Mouse (Mus musculus): Measurements from ENCODE around the gene Helb. TPM values are rescaled to one million over a fixed set of nuclear protein-coding genes. Genes with fewer than 3 reads are reported as not detected.

Helb gene
- 7.7 and 7.9 TPM in 2 replicates for polyA plus RNA-seq (2015; fragmentation: Nextera tagmentation; extraction: Ambion mirVana)

DNA sequence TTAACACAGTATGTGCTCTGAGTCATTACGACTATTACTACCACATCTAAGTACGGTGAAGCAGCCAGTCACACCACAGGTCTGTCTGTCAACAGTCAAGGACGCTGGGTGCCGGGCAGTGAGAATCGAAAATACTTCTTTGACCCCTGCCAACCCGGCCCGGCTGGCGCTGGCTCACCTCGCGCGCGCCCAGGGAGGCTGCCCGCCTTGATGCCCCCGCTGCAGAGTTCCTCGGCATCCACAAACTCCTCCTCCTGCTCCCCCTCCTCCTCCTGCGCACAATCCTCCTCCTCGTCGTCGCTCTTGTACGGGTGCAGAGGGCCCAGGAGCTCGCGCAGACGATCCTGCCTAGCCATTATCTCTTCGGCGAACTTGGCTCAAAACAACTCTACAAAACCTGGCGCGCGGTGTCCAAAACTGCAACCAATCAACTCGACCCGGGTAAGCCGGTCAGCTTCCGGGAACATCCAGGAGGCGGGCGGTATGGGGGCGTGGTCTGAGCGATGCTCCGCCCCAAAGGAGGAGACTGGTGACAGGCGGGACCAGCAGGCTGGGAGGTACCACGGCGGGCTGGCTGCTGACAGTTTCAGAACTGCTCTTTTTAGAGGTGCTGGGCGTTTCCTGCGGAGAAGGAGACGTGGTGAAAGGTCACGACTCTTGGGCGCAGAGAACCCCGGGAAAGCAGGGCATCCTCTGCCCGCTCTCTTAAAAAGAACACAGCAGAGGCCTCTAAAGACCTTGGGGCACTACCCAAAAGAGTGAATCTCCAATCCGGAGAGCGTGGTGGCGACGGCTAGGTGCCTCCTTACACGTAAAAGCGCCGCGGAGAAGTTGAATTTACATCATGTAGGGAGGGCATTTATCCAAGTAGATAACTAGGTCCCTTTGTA, at the start of gene Helb:
Gene Helb (minus strand): TSS at position 481 of the 890 bp plus-strand sequence.
- Histone ChIP-seq H3K27me3 (no peaks in the 10 kb centered on the region), H3K4me3 (peak within 1 kb of the TSS; percentile 61), H3K27ac (peak within 1 kb of the TSS; percentile 77), H3K4me1 (peaks cover 3% of the 10 kb centered on the region), H3K36me3 (peaks cover 3% of the 10 kb centered on the region; the same call in 1 of the 2 replicates), H3K4me2 (peak within 1 kb of the TSS; percentile 73), H3K9me3 (no peaks in the 10 kb centered on the region), H3K9ac (peak within 1 kb of the TSS; percentile 58)
- ATAC-seq (ENCODE audit: insufficient number of reproducible peaks, low FRiP score, low TSS enrichment, low read depth), result peak; percentile 97
- under 1% methylated on average over 55 of the region's 55 CpGs for WGBS

DNA sequence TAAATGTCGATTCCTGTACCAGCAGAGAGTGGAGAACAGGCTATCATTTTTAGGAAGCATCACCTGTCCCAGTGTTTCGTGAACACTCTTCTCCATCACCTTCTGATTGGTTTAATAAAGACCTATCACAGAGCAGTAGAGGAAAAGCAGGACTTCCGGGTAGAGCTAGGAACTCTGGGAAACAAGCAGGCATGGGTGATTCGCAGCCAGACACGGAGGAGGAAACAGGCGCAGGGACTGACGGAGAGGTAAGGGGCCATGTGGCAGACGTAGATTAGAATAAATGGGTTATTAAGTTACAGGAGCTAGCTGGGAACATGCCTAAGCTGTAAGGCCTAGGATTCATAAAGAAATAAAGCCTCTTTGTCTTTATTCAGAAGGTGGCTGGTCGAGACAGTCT, 47.7 kb upstream of the Helb start:
- no peak overlapping the region for H3K9ac ChIP-seq
- H3K4me2 ChIP-seq, result no peak overlapping the region
- H3K27ac ChIP-seq, result no peak overlapping the region
- ATAC-seq (ENCODE audit: insufficient number of reproducible peaks, low FRiP score, low TSS enrichment, low read depth), result no peak
- no peaks in the 10 kb centered on the region for H3K4me1 ChIP-seq
- no peaks in the 10 kb centered on the region for H3K27me3 ChIP-seq
- no peak overlapping the region for H3K4me3 ChIP-seq
- 61% methylated on average over 9 of the region's 9 CpGs for WGBS
- no peaks in the 10 kb centered on the region for H3K9me3 ChIP-seq
- H3K36me3 ChIP-seq, result no peaks in the 10 kb centered on the region

DNA sequence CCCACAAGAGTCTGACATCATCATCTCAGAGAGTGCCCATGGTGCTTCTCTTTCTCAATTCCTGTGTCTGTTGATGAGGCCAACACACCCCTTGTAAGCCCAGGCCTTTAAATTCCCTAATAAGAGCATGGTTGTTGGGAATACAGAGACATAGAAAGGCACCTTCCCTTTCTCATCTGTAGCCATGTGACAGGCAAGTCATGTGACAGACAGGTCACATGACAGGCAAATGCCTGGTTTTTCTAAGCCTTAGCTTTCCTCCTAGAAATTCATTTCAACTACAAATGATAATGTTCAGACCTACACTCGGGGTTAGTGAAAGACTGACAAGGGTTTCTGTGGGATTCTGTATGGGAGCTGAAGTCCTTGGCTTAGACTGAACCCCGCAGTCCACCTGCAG, 41.1 kb upstream of the Helb start:
- WGBS, result 88% methylated on average over 2 of the region's 2 CpGs
- no peaks in the 10 kb centered on the region for H3K36me3 ChIP-seq
- H3K9me3 ChIP-seq, result no peaks in the 10 kb centered on the region
- H3K9ac ChIP-seq, result no peak overlapping the region
- no peak for ATAC-seq (ENCODE audit: insufficient number of reproducible peaks, low FRiP score, low TSS enrichment, low read depth)
- H3K27me3 ChIP-seq, result no peaks in the 10 kb centered on the region
- H3K4me1 ChIP-seq, result no peaks in the 10 kb centered on the region
- no peak overlapping the region for H3K4me3 ChIP-seq
- H3K4me2 ChIP-seq, result no peak overlapping the region
- no peak overlapping the region for H3K27ac ChIP-seq

DNA sequence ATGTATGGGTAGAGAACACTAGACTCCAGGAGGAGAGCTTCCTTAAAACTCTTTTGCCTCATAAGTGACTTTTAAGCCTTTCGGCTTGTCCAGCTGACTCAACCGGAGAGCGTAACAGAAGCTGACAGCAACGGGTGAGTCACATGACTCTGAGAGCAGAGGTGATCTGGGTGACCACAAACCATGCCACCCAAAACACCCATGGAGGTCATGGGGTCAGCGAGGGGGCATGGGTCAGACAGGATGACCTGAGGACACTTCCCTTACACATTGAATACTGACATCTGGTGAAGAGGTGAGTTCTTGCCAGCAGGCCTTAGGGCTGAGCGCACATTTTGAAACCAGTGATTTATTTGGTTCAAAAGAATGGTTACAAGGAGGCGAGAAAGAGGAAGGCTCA, 38.9 kb upstream of the Helb start:
- 84% methylated on average over 7 of the region's 7 CpGs for WGBS
- H3K9me3 ChIP-seq, result no peaks in the 10 kb centered on the region

DNA sequence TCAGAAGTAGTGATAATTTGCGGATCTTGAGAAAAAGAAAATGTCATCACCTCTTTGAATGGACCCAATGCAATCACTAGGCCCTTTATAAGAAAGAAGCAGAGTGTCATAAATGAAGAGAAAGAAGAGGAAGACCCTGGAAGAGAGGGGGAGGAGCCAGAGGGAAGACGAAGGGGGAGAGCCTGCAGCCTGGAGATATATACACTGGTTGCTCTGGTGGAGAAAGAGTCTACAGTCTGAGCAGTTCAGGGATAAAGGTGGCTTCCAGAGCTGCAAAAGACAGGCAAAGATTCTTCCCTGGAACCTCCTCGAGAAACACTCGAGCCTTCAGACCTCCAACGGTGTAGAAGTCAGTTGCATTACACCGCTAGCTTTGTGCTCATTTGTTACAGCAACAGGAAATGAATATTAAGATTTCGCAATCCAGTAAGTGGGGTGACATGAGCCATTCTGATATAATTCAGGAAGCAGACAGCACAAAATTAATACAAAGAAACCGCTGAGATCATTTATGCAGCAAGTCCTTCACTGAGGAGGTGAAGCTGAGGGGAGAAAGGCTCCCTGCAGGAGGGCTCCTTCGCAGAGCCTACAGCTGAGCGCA, 28.2 kb upstream of the Helb start:
- WGBS, result 69% methylated on average over 10 of the region's 10 CpGs
- Histone ChIP-seq H3K9me3 (no peaks in the 10 kb centered on the region), H3K4me2 (no peak overlapping the region), H3K4me3 (no peak overlapping the region), H3K4me1 (no peaks in the 10 kb centered on the region), H3K27ac (no peak overlapping the region), H3K9ac (no peak overlapping the region), H3K27me3 (no peaks in the 10 kb centered on the region), H3K36me3 (peaks cover 8% of the 10 kb centered on the region)
- no peak for ATAC-seq (ENCODE audit: insufficient number of reproducible peaks, low FRiP score, low TSS enrichment, low read depth)

More for the DNA sequence above, 38.9 kb upstream of the Helb start:
- Histone ChIP-seq H3K4me1 (no peaks in the 10 kb centered on the region), H3K36me3 (no peaks in the 10 kb centered on the region), H3K4me3 (no peak overlapping the region), H3K4me2 (no peak overlapping the region), H3K27ac (no peak overlapping the region), H3K27me3 (no peaks in the 10 kb centered on the region), H3K9ac (no peak overlapping the region)
- no peak for ATAC-seq (ENCODE audit: insufficient number of reproducible peaks, low FRiP score, low TSS enrichment, low read depth)

DNA sequence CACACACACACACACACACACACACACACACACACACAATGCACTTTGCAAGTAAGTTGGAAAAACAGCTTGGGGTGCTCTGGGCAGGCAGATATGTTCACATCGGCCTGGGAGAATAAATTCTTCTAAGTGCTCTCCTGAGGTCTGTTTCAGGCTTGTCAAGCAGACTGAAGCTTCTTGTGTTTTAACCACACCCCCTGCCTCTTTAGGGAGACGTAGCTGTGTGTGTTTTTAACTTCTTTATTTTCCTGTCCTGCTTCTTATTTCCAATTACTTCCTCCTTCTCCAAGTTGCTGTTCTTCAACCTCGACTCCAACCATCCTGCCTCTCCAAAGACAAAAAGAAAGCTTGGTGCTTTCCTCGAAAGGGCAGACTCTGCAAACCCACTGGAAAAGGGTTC, 27.4 kb upstream of the Helb start:
- H3K4me2 ChIP-seq, result no peak overlapping the region
- no peaks in the 10 kb centered on the region for H3K27me3 ChIP-seq
- H3K4me1 ChIP-seq, result no peaks in the 10 kb centered on the region
- H3K9me3 ChIP-seq, result no peaks in the 10 kb centered on the region
- H3K36me3 ChIP-seq, result peaks cover 8% of the 10 kb centered on the region
- H3K9ac ChIP-seq, result no peak overlapping the region
- no peak overlapping the region for H3K27ac ChIP-seq
- H3K4me3 ChIP-seq, result no peak overlapping the region
- 48% methylated on average over 4 of the region's 4 CpGs for WGBS
- no peak for ATAC-seq (ENCODE audit: insufficient number of reproducible peaks, low FRiP score, low TSS enrichment, low read depth)

DNA sequence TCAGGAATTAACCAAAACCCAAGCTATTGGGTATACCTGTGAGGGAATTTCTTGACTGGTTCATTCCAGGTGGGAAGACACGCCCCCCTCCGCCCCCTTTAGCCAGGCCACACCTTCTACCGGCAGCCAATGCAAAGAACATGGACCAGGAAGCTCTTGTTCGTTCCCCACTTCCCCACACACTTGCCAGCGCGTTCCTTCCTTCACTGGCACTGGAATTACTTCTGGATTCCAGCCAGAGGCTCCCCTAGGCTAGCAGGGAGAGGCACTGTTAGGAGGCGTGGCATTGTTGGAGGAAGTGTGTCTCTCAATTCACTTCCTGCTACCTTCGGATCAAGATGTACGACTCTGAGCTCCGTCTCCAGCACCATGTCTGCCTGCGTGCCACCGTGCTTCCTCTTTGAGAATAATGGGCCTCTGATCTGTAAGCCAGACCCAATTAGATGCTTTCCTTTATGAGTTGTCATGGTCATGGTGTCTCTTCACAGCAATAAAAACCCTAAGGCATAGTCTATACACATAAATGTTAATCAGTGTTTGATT, 23.3 kb upstream of the Helb start:
- H3K4me3 ChIP-seq, result no peak overlapping the region
- no peak overlapping the region for H3K27ac ChIP-seq
- H3K36me3 ChIP-seq, result no peaks in the 10 kb centered on the region
- ATAC-seq (ENCODE audit: insufficient number of reproducible peaks, low FRiP score, low TSS enrichment, low read depth), result no peak
- H3K4me1 ChIP-seq, result peaks cover 8% of the 10 kb centered on the region; the same call in 1 of the 2 replicates
- no peaks in the 10 kb centered on the region for H3K9me3 ChIP-seq
- WGBS, result 79% methylated on average over 12 of the region's 12 CpGs
- H3K4me2 ChIP-seq, result no peak overlapping the region
- no peak overlapping the region for H3K9ac ChIP-seq
- H3K27me3 ChIP-seq, result no peaks in the 10 kb centered on the region

DNA sequence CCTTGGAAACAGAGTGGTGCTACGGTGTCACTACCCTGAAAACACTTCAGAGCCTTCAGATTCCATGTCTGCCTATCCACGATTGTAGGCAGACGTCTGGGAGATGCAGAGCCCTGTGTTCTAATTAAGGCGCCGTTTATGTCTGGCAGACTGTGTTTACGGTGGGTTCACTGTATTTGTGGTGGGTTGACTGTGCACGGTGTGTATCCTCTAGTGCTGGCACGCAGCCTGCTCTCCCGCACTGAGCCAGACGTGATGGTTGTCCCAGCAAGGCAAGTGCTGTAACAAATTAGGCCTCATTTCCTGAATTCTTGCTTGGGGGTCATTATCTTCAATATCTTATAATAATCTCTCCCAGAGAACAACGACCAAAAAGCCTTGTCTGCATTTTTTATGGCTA, 20.9 kb upstream of the Helb start:
- no peak overlapping the region for H3K4me3 ChIP-seq
- peaks cover 8% of the 10 kb centered on the region; the same call in 1 of the 2 replicates for H3K4me1 ChIP-seq
- no peak overlapping the region for H3K4me2 ChIP-seq
- WGBS, result 25% methylated on average over 11 of the region's 11 CpGs
- no peak overlapping the region for H3K27ac ChIP-seq
- ATAC-seq (ENCODE audit: insufficient number of reproducible peaks, low FRiP score, low TSS enrichment, low read depth), result no peak
- H3K9ac ChIP-seq, result no peak overlapping the region
- no peaks in the 10 kb centered on the region for H3K27me3 ChIP-seq
- H3K36me3 ChIP-seq, result no peaks in the 10 kb centered on the region
- H3K9me3 ChIP-seq, result no peaks in the 10 kb centered on the region

DNA sequence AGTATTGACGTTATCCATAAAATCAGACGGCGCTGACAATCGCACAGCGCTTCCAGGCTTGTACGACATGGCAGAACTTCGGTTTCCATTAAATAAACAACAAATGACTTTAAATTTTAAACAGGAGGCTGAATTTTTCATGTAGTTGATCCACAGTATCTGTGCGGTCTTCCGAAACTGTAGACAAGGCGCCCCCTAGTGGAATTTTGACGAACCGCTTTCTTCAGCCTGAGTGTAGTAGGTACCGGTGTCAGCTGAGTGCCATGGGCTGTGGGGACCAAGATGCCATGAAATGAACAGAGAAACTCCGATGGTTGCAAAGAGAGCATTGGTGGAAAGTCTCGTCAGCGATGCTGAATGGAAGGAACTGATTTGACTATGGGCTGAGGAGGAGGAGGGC, 17.8 kb upstream of the Helb start:
- no peak overlapping the region for H3K27ac ChIP-seq
- 67% methylated on average over 16 of the region's 16 CpGs for WGBS
- H3K9me3 ChIP-seq, result no peaks in the 10 kb centered on the region
- peaks cover 8% of the 10 kb centered on the region; the same call in 1 of the 2 replicates for H3K4me1 ChIP-seq
- H3K4me2 ChIP-seq, result no peak overlapping the region
- H3K4me3 ChIP-seq, result no peak overlapping the region
- no peaks in the 10 kb centered on the region for H3K36me3 ChIP-seq
- H3K27me3 ChIP-seq, result no peaks in the 10 kb centered on the region
- no peak for ATAC-seq (ENCODE audit: insufficient number of reproducible peaks, low FRiP score, low TSS enrichment, low read depth)
- no peak overlapping the region for H3K9ac ChIP-seq

DNA sequence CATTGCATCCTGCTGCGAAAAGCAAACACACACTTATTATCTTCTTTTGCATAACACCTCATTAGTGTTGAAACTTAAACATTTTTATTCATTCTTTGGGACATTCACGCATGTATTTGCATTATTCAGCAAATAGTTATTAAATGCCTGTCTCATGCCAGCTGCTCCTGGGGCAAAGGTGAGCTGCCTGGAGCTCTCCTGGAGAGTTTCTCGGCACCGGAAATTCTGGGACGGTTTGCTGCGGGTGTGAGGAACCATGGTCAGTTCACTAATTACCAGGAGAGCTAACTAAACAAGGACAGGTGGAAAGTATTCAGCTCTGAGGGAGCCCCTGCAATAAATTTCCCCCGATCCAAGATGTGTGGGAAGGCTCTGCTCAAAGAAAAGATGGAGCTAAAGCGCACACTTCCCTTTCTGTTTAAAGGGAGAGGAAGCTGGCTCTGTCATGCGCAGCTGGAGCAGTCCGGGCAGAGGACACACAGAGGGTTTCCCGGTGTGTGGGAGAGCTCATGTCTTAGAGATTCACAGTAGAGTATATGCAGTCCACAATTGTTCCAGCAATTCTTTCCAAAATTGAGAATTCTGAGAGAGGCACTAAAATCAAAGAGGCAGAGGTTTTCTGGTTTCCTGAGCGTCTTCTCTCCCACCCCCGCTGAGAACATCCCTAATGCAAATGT, 16.0 kb upstream of the Helb start:
- Histone ChIP-seq H3K9me3 (no peaks in the 10 kb centered on the region), H3K4me2 (0 out of 2 replicates have a peak overlapping the region, but pooled peaks have one; percentile 6), H3K27me3 (no peaks in the 10 kb centered on the region), H3K9ac (no peak overlapping the region), H3K27ac (no peak overlapping the region), H3K4me3 (no peak overlapping the region), H3K4me1 (peaks cover 3% of the 10 kb centered on the region; the same call in 1 of the 2 replicates), H3K36me3 (no peaks in the 10 kb centered on the region)
- 30% methylated on average over 13 of the region's 13 CpGs for WGBS
- no peak for ATAC-seq (ENCODE audit: insufficient number of reproducible peaks, low FRiP score, low TSS enrichment, low read depth)

DNA sequence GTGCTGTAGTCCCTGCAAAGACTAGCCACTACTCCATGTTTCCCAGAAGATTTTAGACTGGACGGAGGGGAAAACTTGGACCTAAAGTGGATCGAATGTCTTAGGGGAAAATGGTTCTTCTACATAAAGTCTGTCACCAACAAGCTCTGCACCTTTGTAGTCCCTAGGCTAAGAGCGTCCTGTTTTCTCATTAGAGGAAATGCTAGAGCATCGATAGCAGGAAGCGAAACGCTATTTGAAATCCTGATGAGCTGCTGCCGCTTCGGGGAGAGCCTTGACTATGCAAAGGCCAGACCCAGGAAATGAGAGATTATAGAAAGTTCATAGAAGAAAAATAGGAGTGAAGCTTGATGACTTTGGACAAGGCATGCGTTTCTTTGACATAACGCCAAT, 12.7 kb upstream of the Helb start:
- Histone ChIP-seq H3K9ac (no peak overlapping the region), H3K4me2 (no peak overlapping the region), H3K27me3 (no peaks in the 10 kb centered on the region), H3K36me3 (no peaks in the 10 kb centered on the region), H3K9me3 (no peaks in the 10 kb centered on the region), H3K27ac (no peak overlapping the region), H3K4me3 (no peak overlapping the region), H3K4me1 (no peaks in the 10 kb centered on the region)
- ATAC-seq (ENCODE audit: insufficient number of reproducible peaks, low FRiP score, low TSS enrichment, low read depth), result no peak
- WGBS, result 69% methylated on average over 10 of the region's 10 CpGs

Measured in limb, embryonic 15.5 days (tissue).